Mouse (Mus musculus): ENCODE results near the gene Crmp1. TPM values are rescaled to one million over a fixed set of nuclear protein-coding genes. Genes with fewer than 3 reads are reported as not detected.

Gene Crmp1
- total and polyA plus RNA-seq, 3 experiments = 3.3 to 19.6 (median 10.5) TPM

- in situ Hi-C loops (cut with MboI; ENCODE audit: low pct_ligation_motif_present, low pct_unique_long_range_greater_than_20kb, low sequenced_read_pairs) = no loop called here
- peaks cover 83% of the 10 kb centered on the region for H3K27me3 ChIP-seq (replicated peaks)
Measured at GRCm38 (mm10) chr5:37227956-37228680, 13.6 kb upstream of the Crmp1 start.

GRCm38 (mm10) chr5:37228894-37229293 is 12.8 kb upstream of the Crmp1 start:
- Histone ChIP-seq H3K9me3 (replicated peaks; ENCODE audit: low read length) (no peaks in the 10 kb centered on the region), H3K27me3 (replicated peaks) (peaks cover 84% of the 10 kb centered on the region), H3K4me1 (ENCODE audit: control insufficient read depth in 1 of 2, insufficient read depth in 2 of 2) (0 out of 4 replicates have a peak, but pooled peaks cover 0 to 6% of the 10 kb centered on the region in 2 experiments), H3K27ac (ENCODE audit: insufficient read depth, low read depth) (no peak overlapping the region), H3K36me3 (replicated peaks in 1 of 2; ENCODE audit: control insufficient read depth in 1 of 2, insufficient read depth in 1 of 2, low read length in 1 of 2) (no peaks in the 10 kb centered on the region), H3K9ac (ENCODE audit: insufficient read depth, low read depth) (no peak overlapping the region), H3K4me3 (replicated peaks in 1 of 3; ENCODE audit: low read depth in 2 of 3, low read length in 2 of 3, poor library complexity in 1 of 3) (no peak overlapping the region), H3K79me2 (replicated peaks; ENCODE audit: control insufficient read depth, extremely low read depth, insufficient read depth, poor library complexity, severe bottlenecking) (no peaks in the 10 kb centered on the region), H3K4me2 (ENCODE audit: insufficient read depth, low read depth, poor library complexity, severe bottlenecking) (no peak overlapping the region)
- no peak for TF ChIP-seq MXI1 (IDR thresholded peaks at IDR 0.05; ENCODE audit: low read depth, low read length)
- TF ChIP-seq ZNF384 (IDR thresholded peaks at IDR 0.05; ENCODE audit: low read depth, low read length) = no peak
- no peak for TF ChIP-seq MAFK (IDR thresholded peaks at IDR 0.05; ENCODE audit: insufficient replicate concordance, low read length)
- no peak for TF ChIP-seq BHLHE40 (IDR thresholded peaks at IDR 0.05; ENCODE audit: low read depth, low read length)
- no peak for TF ChIP-seq JUND (conservative IDR thresholded peaks at IDR 0.05; ENCODE audit: low read depth, low read length)
- no peak for TF ChIP-seq ETS1 (conservative IDR thresholded peaks at IDR 0.05; ENCODE audit: low read depth, low read length)
- TF ChIP-seq RAD21 (IDR thresholded peaks at IDR 0.05; ENCODE audit: low read depth, low read length) = no peak
- in situ Hi-C loops (cut with MboI; ENCODE audit: low pct_ligation_motif_present, low pct_unique_long_range_greater_than_20kb, low sequenced_read_pairs) (no loop called here), dilution Hi-C loops (cut with MboI; ENCODE audit: extremely low pct_ligation_motif_present, extremely low pct_unique_long_range_greater_than_20kb, low sequenced_read_pairs) (no loop called here)
- no peak for DNase-seq (ENCODE audit: extremely low read depth)

More at GRCm38 (mm10) chr5:37227956-37228680, 13.6 kb upstream of the Crmp1 start:
- Histone ChIP-seq H3K36me3 (replicated peaks in 1 of 2; ENCODE audit: control insufficient read depth in 1 of 2, insufficient read depth in 1 of 2, low read length in 1 of 2) (no peaks in the 10 kb centered on the region), H3K4me2 (ENCODE audit: insufficient read depth, low read depth, poor library complexity, severe bottlenecking) (no peak overlapping the region; the same call in 1 of the 2 replicates), H3K79me2 (replicated peaks; ENCODE audit: control insufficient read depth, extremely low read depth, insufficient read depth, poor library complexity, severe bottlenecking) (no peaks in the 10 kb centered on the region), H3K9me3 (replicated peaks; ENCODE audit: low read length) (no peaks in the 10 kb centered on the region), H3K27ac (ENCODE audit: insufficient read depth, low read depth) (no peak overlapping the region), H3K4me1 (ENCODE audit: control insufficient read depth in 1 of 2, insufficient read depth in 2 of 2) (0 out of 4 replicates have a peak, but pooled peaks cover 0 to 6% of the 10 kb centered on the region in 2 experiments), H3K4me3 (replicated peaks in 1 of 3; ENCODE audit: low read depth in 2 of 3, low read length in 2 of 3, poor library complexity in 1 of 3) (no peak overlapping the region), H3K9ac (ENCODE audit: insufficient read depth, low read depth) (no peak overlapping the region)
- dilution Hi-C loops (cut with MboI; ENCODE audit: extremely low pct_ligation_motif_present, extremely low pct_unique_long_range_greater_than_20kb, low sequenced_read_pairs) = no loop called here
- no peak for DNase-seq (ENCODE audit: extremely low read depth)
- TF ChIP-seq ELF1 (IDR thresholded peaks at IDR 0.05; ENCODE audit: low read depth, low read length) (no peak), NELFE (IDR thresholded peaks at IDR 0.05; ENCODE audit: low read depth, low read length) (no peak), MAX (IDR thresholded peaks at IDR 0.05; ENCODE audit: low read length) (no peak), HCFC1 (IDR thresholded peaks at IDR 0.05; ENCODE audit: low read depth, low read length) (no peak), ZKSCAN1 (IDR thresholded peaks at IDR 0.05; ENCODE audit: borderline replicate concordance, low read depth, low read length) (no peak), MXI1 (IDR thresholded peaks at IDR 0.05; ENCODE audit: low read depth, low read length) (no peak), MEF2A (IDR thresholded peaks at IDR 0.05; ENCODE audit: borderline replicate concordance, low read depth, low read length) (no peak), POLR2AphosphoS2 (IDR thresholded peaks at IDR 0.05; ENCODE audit: low read depth, low read length) (no peak), E2F4 (IDR thresholded peaks at IDR 0.05; ENCODE audit: insufficient replicate concordance, low read depth, low read length) (no peak), USF1 (IDR thresholded peaks at IDR 0.05; ENCODE audit: low read depth, low read length) (no peak), MYC (IDR thresholded peaks at IDR 0.05; ENCODE audit: low read depth, low read length) (no peak), JUND (conservative IDR thresholded peaks at IDR 0.05; ENCODE audit: low read depth, low read length) (no peak), KAT2A (IDR thresholded peaks at IDR 0.05; ENCODE audit: insufficient replicate concordance, low read length) (no peak), SIN3A (IDR thresholded peaks at IDR 0.05; ENCODE audit: low read length) (no peak), IRF4 (IDR thresholded peaks at IDR 0.05; ENCODE audit: low read depth, low read length) (no peak), CTCF (conservative IDR thresholded peaks at IDR 0.05 in 1 of 2, IDR thresholded peaks at IDR 0.05 in 1 of 2; ENCODE audit: low read depth in 2 of 2, low read length in 2 of 2) (no peak), EP300 (IDR thresholded peaks at IDR 0.05; ENCODE audit: low read length) (no peak)

Data from CH12.LX (cell line).